Mouse (Mus musculus) regulatory T cell (primary cell): ENCODE measurements around the gene Aprt.

Source experiments
- in situ Hi-C: fragments of 300-600 bp; cut with MboI, MseI; formaldehyde crosslinking; loops from one replicate; pipeline ENCODE4 v1.15.1; 2025; ENCODE audit warnings: high pct_unique_total_duplicates

Aprt gene

DNA sequence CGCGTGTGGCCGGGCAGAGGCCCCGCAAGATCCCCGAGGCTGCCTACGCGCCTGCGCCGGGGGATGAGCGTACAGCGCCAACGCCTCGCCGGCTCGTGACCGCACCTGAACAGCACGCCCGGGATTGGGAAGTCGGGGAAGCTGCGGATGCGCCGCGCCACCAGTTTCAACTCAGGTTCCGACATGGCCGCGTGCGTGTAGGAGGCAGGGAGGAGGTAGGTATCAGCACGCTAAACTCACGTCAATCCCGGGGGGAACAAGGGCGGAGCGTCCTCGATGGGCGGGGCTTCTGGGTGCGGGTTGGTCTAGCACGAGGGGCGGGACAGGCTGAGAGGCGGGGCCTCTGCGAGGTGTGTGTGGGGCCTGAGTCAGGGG is at the start of gene Aprt:
Gene Aprt (minus strand): TSS at position 262 of the 375 bp plus-strand sequence.
- in situ Hi-C loops = no loop called here

DNA sequence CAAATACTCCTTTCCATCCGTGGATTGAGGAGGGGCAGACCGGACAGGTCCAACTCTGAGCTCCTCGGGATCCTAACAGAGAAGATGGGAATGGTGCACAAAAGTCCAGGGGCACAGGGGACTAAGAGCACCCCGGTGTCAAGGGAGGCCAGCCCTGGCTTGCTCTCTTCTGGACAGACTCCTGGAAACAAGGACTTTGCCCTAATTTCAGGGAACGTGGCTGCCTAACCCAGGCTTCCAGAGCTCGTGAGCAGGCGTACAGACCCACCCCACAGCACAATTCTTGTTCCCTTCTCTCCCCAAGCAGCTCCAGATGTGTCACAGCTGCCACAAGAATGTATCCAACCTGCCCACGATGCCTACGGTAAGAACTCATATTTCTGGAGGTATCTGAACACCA is 49.1 kb upstream of the Aprt start:
- in situ Hi-C loops = no loop called here

DNA sequence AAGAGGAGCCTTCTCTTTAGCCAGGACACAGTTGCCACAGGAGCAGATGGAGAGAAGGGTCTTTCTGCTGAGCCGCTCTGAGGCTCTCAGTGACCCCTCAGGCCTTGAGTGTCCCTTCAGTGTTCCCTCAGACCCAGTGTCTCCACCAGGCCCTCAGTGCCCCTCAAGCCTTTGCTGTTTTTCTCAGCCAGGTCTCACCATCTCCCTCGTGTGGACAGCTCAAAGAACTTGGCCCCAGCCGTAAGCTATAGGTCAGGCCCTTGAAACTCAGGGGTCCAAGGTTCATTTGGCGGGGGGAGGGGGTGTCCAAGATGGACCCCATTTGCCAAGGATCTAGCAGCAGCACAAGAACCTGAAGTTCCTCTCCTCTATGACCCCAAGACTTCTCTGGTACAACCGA is 47.9 kb upstream of the Aprt start:
- in situ Hi-C loops = no loop called here

DNA sequence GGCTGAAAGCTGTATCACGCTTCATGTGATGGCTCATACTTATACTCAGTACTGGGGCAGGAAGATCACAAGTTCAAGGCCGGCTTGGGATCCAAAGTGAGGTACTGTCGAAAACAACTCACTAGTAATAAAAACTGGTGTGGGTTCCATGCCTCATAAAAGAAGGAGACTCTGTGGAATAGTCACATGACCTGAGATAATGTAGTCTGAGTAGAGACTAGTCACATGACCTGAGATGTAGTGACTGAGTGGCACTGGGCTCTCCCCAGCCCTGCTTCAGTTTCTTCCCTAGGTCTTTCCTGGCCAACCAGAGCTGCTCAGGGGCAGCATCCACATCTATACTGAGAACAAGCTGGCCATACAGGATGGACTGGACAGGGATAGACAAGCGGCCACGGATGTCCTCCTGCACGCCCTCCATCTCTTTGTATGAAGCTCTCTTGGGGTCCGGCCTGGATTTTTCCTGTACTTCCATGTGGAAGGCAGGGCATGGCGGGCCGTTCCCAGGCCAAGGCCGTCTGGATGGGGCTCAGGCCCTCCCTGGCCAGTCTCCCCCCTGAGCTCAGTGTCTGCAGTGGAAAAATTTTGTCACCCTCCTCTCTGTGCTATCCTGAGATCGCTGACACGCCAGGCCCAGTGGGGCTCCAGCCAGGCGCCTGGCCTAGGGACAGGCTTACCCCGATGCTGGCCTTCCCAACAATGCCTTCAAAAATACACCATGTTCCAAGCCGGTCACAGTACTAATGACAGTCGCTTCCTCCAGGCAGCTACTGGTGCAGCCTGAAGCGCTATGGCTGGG is 47.3 kb upstream of the Aprt start:
- in situ Hi-C loops = no loop called here

DNA sequence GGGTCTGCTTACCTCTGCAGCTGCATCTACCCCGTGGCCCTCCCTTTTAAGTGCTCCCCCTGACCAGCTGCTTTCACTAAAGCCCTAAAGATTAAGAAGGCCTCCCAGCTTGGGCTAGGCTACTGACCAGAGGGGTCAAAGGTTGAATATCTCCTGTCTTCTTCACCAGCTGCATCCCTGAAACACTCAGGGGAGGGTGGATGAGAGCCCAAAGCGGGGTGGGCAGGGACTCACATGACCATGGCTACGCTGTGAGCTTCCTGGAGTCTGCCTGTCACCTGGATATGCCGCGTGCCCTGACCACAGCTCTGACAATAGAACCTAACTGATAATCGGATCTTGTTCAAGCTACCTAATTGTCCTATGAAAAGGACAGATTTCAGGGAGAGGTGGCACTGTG is 46.0 kb upstream of the Aprt start, which contains the start of gene Pabpn1l:
Gene Pabpn1l (minus strand): TSS at position 13 of the 400 bp plus-strand sequence.
- in situ Hi-C loops = no loop called here

DNA sequence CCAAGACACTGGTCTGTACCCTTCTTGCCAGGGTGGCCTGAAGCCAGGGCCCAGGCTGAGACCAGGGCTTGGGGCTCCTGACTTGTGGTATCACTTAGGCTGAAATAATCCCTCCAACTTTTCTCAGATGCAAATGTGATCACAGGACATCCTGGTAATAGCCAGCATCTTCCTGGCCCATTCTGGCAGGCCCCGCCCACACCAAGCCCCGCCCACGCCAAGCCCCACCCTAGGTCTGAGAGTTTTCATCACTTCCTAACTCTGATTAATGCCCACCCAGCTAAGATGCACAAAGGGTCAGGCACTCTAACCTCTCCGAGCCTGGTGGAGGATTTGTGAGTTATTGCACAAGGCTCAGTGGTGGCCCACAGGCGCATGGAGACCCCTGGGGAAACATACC is 43.7 kb upstream of the Aprt start:
- in situ Hi-C loops = no loop called here

DNA sequence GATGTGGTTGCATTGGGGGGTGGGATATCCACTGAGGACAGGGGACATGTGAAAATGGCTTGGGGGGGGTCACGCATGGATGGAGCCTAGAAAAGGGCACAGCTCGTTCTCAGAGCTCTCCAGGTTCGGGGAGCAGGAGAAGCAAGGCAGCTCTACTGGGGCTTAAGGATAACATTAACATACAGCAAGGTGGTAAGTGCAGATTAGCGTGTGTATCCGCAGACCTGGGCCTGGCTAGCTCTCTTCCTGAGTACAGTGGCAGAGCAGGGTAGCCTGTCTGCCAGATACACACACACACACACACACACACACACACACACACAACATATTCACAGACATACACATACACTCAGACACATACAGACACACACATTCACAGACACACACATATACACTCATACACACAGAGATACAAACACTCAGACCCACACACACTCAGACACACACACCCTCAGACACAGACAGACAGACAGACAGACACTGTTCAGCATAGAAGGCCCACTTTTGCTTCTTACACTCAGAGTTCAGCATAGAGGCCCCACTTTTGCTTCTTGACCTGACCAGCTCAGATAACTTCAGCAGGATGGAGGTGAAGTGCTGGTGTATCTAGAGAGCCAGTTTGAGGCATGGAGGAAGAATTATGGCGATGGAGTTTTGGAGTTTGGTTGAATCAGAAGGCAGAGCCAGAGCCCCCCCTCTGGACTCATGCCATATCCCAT is 42.1 kb upstream of the Aprt start:
- in situ Hi-C loops = no loop called here

DNA sequence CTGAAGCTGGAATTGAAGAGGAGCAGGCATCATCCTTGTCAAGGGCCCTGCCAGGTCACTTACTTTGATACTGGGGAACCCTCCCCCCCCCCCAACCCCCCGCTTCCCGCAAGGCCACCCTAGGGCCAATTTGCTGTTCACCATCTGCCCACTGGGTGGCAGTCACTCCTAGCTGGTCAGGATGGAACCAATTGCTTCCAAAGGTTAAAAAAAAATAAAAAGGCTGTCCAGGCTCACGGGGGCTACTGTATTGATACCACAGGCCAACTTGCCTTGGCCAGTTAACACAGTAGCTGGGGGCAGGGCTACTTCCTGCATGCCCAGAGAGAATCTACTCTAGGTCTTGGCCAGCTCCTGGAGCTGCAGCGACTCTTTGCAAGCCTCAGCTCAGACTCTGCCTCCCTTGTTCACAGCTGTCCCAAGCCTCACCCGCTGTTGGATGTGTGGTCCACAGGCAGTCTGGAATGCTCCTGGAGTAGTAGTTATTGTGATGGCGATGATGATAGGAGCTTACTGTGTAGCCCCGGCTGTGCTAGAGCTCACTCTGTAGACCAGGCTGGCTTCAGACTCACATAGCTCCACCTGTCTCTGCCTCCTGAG is 41.3 kb upstream of the Aprt start:
- in situ Hi-C loops = no loop called here

DNA sequence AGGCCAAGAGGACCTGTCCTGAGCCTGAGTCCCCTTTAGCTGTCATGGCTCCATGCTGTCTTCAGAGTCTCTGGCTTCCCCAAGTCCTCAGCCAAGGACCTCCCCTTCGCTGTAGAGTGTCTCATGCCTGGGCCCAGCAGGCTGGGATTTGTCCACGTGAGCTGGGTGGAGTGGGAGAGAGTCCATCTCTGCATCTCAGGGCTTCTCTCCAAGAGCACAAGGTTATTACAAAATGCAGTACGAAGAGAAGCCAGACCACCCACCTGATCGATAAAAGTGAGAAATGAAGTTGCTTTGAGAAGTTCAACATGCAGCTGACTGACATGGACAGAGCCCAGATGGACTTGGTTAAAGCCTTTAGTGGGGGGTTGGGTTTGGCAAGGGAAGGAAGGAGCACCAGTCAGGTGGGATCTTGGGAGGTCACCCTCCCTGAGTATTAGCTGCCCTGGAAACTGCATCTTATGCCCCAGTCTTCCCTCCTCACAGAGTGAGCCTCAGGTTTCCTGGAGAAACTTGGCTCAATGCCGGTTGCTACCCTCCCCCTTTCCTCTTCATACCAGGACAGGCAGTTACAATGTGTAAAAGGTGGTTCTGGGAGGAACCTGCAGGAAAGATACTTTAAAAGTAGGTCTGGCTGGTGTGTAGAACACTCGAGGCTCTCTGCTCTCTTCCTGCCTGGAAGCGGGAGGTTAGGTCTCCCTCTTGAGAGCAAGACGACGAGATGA is 39.6 kb upstream of the Aprt start:
- in situ Hi-C loops = no loop called here

DNA sequence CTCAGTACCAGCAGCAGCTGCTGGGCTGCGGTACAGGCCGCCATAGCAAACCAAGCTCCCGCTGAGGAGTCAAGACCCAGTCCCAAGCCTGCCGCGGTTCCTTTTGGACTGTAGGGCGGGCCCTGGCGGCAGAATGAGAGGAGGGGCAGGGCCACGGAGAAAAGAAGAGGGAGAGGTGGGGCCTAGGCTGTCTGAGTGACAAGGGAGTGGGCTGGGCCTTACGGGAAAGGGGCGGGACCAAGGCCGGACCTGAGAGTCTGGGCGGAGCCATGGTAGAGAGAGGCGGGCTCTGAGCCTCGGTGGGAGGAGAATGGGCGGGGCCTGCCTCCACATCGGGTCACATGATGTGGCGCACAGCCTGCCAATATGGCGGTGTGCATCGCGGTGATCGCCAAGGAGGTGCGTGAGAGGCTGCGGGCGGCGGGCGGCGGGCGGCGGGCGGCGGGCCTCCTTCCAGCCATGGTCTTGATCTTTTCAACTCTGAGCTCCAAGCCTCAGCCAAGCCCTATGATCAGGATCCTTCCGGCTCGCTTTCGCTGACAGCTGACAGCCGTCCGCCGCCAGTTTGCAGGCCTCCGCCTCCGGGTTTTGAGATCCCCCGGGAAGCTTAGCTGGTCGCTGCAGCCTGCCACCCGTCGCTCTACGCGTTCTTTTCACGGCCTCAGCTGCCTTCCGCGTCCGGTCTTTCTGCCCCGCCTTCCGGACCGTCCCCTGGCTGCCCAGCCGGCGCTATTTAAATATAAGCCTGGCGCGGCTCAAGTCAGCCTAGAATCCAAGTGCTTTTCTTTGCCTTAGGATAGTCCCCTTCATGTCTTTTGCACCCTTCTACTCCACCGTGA is 34.8 kb upstream of the Aprt start, which contains the start of the genes Galns and Trappc2l:
Gene Galns (minus strand): TSS at position 169 of the 839 bp plus-strand sequence.
Gene Trappc2l (plus strand): TSS at position 346 of the 839 bp plus-strand sequence.
- in situ Hi-C loops = loop anchor here (5.0 kb wide), 1 partner anchor 329 kb away; the partner anchor contains the start of gene Zfpm1

DNA sequence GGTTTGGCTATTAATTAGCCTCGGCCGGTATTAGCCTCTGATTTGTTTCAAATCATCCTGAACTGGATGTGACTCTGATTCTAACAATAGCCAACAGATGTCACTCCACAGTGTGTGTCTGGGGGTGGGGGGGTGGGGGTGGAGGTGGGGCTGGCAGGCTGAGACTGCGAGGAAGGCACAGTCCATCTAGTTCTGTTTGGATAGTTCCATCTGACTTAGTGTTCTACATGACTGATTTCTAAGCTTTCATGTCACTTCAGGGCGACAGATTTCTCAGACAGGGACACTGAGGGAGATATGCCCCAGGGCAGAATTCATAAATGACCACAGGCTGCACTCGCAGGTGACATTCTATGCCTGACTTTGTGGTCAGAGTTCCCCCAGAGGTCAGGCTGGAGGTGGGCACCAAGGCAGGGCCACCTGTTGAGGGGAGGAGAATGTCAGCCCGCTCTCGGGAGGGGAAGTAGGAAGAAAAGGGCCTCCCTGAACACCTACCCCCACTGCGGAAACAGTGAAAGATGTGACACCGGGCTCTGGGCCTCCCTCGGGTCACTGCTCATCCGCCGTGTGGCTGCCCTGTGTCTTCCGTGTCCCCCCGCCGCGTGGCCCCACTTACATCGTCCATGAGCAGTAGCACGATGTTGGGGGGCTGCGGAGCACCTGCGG is 34.0 kb upstream of the Aprt start:
- in situ Hi-C loops = loop anchor here (5.0 kb wide), 1 partner anchor 328 kb away; the partner anchor contains the start of gene Zfpm1

DNA sequence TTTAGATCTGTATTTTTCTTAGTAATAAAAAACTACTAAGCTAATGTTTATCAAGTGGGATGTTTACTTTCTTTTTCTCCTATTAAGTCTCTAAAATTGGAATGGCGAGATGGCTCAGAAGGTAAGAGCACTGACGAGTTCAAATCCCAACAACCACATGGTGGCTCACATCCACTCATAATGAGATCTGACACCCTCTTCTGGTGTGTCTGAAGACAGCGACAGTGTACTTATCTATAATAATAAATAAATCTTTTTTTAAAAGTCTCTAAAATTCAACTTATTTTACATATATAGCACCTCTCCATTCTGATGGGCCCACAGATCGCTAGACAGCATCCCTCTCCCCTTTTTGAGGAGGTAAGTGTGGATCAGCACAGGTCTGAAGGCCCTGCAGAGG is 33.5 kb upstream of the Aprt start:
- in situ Hi-C loops = loop anchor here (5.0 kb wide), 1 partner anchor 328 kb away; the partner anchor contains the start of gene Zfpm1

DNA sequence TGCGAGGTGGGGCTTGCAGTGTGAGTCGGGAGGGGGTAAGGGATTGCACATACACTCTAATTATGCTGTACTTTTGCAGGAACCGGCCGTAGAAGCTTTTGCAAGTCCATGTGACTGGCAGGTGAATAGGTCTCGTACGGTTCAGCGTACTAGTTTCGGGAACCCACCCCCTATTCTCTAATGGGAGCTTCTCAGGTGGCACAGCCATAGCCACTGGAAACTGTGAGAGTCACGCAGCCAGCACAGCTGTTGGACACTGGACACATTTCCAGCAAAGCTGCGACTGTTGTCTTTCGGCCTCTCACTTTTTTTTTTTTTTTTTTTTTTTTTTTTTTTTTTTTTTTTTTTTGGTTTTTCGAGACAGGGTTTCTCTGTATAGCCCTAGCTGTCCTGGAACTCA is 30.1 kb upstream of the Aprt start:
- in situ Hi-C loops = no loop called here

DNA sequence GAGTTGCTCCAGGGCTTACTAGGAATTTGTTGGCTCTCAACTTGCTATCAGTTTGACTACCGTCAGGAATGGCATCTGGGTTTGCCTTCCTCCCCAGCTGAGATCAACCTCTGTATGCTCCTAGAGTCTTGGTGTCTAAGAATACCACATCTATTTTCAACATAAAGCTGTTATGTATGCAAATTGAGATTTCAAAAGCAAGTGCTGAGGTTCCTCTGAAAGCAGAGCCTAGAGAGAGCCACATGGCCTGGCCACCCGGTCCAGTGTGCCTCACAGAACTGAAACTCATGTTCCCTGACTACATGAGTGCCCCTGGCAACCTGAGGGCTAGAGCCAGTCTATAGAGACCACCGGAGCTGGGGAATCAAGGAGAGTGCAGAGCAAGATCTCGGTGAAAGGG is 28.7 kb upstream of the Aprt start:
- in situ Hi-C loops = no loop called here

DNA sequence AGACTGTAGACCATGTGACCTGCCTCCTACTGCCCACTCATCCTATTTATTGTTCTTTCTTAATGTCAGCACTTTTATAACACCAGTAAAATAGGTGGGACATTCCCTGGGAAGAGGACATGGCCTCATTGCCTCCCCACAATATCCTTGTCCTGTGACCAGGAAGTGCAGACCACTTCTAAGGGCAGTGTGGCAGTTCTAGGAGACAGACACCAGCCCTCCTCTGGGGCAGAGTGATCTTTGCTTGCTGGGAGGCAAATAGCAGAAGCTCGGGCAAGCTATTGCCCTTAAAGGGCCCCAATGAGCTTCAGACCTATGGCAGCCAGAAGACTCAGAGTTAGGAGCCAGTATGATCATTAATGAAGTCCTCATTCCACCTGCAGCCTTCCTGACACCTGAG is 27.9 kb upstream of the Aprt start:
- in situ Hi-C loops = no loop called here

DNA sequence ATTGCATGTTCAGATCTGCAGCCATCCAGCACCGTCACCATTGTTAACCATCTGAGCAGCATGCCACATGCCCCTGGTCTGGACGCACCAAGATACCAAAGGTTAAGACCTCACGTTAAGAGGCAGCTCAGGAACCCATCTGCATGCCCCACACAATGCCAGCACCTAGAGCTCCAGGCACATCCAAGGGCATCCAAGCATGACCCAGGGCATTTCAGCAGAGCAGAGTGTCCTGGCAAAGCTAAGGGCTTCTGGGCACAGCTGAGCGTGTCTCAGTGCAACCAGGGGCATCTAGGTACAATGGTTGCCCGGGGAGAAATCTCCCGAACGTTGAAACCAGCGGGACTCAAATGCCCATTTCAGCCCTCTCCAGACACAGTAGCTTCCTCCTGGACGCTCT is 24.0 kb upstream of the Aprt start:
- in situ Hi-C loops = no loop called here

DNA sequence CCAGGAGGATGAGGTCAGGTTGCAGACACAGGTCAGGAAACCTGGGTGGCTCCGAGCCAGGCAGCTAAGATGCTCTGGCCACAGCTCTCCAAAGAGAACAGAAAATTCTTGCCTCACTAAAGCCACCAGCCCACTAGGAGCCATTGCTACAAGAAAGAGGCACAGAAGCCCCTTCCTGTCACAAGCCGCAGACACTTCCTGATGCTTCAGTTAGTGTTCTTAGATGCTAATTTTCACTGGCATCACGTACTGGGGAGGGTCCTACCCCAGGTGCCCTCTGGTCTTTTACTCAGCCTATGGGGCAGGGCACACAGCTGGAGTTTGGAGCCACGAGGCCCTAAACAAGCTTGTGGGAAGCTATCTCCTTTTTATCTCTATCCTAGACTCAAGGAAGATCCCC is 19.3 kb upstream of the Aprt start:
- in situ Hi-C loops = no loop called here

DNA sequence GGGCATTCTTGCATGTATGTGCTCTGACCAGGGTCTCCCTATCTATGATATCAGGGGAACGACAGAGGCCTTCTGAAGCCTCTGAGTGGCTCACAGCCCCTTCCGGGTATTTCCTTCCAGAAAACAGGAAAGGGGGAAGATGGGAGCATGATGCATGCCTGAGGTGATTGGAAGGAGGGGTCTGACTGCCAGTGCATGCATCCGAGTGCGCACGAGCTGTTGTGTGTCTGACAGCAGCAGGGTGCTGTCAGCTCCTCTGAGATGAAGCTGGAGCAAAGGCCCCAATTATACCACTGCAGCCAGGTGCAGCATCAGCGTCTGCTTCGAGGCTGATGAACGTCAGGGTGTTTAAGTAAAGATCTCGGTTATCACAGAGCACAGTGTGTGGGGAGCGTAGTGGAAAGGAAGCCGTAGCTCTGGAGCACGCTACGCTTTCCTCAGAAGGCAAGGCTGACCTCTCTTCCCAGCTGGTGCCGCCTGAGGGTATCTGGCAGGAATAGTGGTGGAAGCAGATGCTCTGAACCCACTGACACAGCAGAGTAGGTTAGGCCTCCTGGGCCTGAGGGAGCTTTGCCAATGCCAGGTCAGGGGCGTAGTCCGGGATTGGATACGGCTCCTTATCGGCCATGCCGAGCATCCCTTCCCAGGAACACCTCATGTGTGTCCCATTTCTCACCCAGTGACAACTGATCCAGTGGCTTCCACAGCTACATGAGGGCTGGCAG is 17.2 kb upstream of the Aprt start:
- in situ Hi-C loops = no loop called here

DNA sequence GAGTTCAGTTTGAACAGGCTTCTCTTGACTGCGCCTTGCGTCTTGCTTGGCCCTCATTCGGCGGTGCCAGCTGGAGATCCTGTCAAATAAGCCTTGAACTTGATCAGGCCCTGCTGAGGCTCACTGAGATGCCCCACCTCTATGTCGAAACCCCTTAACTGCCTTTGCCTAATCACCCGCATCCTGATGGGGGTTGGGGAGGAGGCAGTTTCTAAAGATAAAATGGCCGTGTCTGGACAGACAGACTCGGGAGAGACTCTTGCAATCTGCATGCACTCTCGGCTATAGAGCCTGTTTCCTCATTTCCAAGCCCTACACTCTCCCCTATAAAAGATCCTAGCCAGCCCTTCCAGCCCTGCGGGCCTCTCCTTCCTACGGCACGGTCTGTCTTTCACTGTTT is 16.5 kb upstream of the Aprt start:
- in situ Hi-C loops = no loop called here

DNA sequence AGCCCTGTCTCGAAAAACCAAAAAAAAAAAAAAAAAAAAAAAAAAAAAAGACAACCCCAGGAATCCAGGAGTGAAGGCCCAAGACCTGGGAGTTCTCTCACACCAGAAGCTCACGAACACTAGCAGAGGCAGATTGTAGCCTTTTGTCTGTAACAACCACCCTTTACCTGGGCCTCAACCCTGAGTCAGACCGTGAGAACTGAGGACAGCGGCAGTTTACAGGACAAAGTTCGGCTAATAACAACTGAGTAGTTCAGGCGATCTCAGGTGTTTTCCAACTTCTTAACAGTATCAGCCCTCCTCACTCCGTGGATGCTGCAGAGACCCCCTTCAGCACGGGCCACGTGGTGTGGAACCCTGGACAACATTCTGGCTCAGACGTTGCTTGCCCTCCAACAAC is 10.0 kb upstream of the Aprt start:
- in situ Hi-C loops = no loop called here
